Mouse (Mus musculus): ENCODE data around the gene Taf10. TPM values are rescaled to one million over a fixed set of nuclear protein-coding genes. Genes with fewer than 3 reads are reported as not detected.
"Not testable (repeated sequence)": the region's sequence is repeated elsewhere in the genome, so short reads cannot be mapped to it uniquely, and the experiment has no call there.

Taf10 gene
- polyA plus RNA-seq, 1 experiment from 2014 or later, result 102 TPM

GRCm38 (mm10) chr7:105736911-105737521 is 7.1 kb downstream of the Taf10 start, which contains the start of gene Rrp8:
TSS of gene Rrp8 (minus strand) at chr7:105737385.
- under 1% methylated on average over 30 of the region's 30 CpGs for WGBS
- H3K27ac ChIP-seq (replicated peaks), result peak within 1 kb of the TSS; percentile 86
- peak; percentile 33; the same call in 1 of the 2 replicates for ATAC-seq (ENCODE audit: low FRiP score)

GRCm38 (mm10) chr7:105736264-105736901 is 7.8 kb downstream of the Taf10 start, which contains the start of gene Ilk:
TSS of gene Ilk (plus strand) at chr7:105736592.
- Histone ChIP-seq H3K4me1 (peaks cover 37% of the 10 kb centered on the region), H3K27me3 (replicated peaks) (no peaks in the 10 kb centered on the region), H3K9me3 (replicated peaks) (no peaks in the 10 kb centered on the region), H3K36me3 (peaks cover 45% of the 10 kb centered on the region), H3K9ac (replicated peaks) (peak within 1 kb of the TSS; percentile 91), H3K4me3 (replicated peaks) (peak within 1 kb of the TSS; percentile 86), H3K27ac (replicated peaks) (peak within 1 kb of the TSS; percentile 86), H3K4me2 (peak within 1 kb of the TSS; percentile 89)
- peak; percentile 94 for ATAC-seq (ENCODE audit: low FRiP score)
- 1% methylated on average over 37 of the region's 62 CpGs for WGBS

More at GRCm38 (mm10) chr7:105736911-105737521, 7.1 kb downstream of the Taf10 start, which contains the start of gene Rrp8:
- peak within 1 kb of the TSS; percentile 91 for H3K9ac ChIP-seq (replicated peaks)
- peak within 1 kb of the TSS; percentile 86 for H3K4me3 ChIP-seq (replicated peaks)
- no peaks in the 10 kb centered on the region for H3K27me3 ChIP-seq (replicated peaks)
- peaks cover 37% of the 10 kb centered on the region for H3K4me1 ChIP-seq
- peaks cover 45% of the 10 kb centered on the region for H3K36me3 ChIP-seq
- no peaks in the 10 kb centered on the region for H3K9me3 ChIP-seq (replicated peaks)
- H3K4me2 ChIP-seq, result peak within 1 kb of the TSS; percentile 89

DNA sequence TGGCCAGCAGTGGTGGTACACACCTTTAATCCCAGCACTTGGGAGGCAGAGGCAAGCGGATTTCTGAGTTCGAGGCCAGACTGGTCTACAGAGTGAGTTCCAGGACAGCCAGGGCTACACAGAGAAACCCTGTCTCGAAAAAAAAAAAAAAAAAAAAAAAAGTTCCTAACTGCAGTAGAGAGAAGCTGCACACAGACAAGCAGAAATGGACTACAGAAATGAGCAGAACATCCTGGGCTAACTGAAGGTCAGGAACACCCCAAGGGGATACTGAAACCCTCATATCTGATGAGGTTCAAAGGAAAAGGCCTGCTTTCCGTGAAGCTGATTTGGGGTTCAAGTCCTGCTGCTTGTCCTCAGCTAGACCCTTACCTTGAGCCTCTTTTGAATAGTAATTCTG is 8.7 kb downstream of the Taf10 start:
- Histone ChIP-seq H3K9ac (replicated peaks) (peak overlapping the region; percentile 91), H3K27ac (replicated peaks) (peak overlapping the region; percentile 86; the same call in 1 of the 2 replicates), H3K4me1 (peaks cover 37% of the 10 kb centered on the region), H3K4me2 (peak overlapping the region; percentile 89), H3K4me3 (replicated peaks) (peak overlapping the region; percentile 86), H3K36me3 (peaks cover 45% of the 10 kb centered on the region)
- not testable (repeated sequence) for H3K9me3 ChIP-seq (replicated peaks); H3K27me3 ChIP-seq (replicated peaks); ATAC-seq (ENCODE audit: low FRiP score)
- WGBS, result 61% methylated on average over 4 of the region's 4 CpGs

DNA sequence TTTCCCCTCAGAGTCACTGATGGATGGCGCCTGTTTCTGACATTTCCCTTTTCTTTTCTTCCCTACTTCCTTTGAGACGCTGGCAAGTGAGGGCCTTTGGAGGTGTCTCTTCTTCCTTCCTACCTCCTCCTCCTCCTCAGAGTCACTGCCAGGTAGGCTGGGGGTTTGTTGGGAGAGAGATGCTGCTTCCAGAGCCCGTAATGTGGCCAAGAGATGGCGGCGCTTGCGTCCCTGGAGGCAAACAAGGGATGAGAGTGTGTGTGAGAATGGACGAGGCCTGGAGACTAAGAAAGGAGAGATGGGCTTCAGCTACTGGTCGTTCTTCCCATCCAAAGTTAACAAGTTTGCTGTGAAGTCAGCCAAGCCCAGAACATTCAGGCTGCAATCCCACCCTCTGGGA is 9.3 kb downstream of the Taf10 start:
- Histone ChIP-seq H3K4me2 (no peak overlapping the region), H3K36me3 (peaks cover 44% of the 10 kb centered on the region)

GRCm38 (mm10) chr7:105733836-105734235 is 10.3 kb downstream of the Taf10 start:
- no peak for ATAC-seq (ENCODE audit: low FRiP score)
- Histone ChIP-seq H3K4me1 (peaks cover 28% of the 10 kb centered on the region), H3K27ac (replicated peaks) (no peak overlapping the region), H3K4me3 (replicated peaks) (no peak overlapping the region), H3K4me2 (no peak overlapping the region), H3K27me3 (replicated peaks) (no peaks in the 10 kb centered on the region), H3K9ac (replicated peaks) (no peak overlapping the region), H3K9me3 (replicated peaks) (no peaks in the 10 kb centered on the region), H3K36me3 (peaks cover 54% of the 10 kb centered on the region)
- WGBS, result 96% methylated on average over 11 of the region's 11 CpGs

More for the DNA sequence above, 9.3 kb downstream of the Taf10 start:
- 90% methylated on average over 8 of the region's 8 CpGs for WGBS
- Histone ChIP-seq H3K27ac (replicated peaks) (no peak overlapping the region), H3K4me3 (replicated peaks) (no peak overlapping the region), H3K9ac (replicated peaks) (peak overlapping the region; percentile 23; the same call in 1 of the 2 replicates), H3K9me3 (replicated peaks) (no peaks in the 10 kb centered on the region), H3K4me1 (peaks cover 33% of the 10 kb centered on the region), H3K27me3 (replicated peaks) (no peaks in the 10 kb centered on the region)
- no peak for ATAC-seq (ENCODE audit: low FRiP score)

DNA sequence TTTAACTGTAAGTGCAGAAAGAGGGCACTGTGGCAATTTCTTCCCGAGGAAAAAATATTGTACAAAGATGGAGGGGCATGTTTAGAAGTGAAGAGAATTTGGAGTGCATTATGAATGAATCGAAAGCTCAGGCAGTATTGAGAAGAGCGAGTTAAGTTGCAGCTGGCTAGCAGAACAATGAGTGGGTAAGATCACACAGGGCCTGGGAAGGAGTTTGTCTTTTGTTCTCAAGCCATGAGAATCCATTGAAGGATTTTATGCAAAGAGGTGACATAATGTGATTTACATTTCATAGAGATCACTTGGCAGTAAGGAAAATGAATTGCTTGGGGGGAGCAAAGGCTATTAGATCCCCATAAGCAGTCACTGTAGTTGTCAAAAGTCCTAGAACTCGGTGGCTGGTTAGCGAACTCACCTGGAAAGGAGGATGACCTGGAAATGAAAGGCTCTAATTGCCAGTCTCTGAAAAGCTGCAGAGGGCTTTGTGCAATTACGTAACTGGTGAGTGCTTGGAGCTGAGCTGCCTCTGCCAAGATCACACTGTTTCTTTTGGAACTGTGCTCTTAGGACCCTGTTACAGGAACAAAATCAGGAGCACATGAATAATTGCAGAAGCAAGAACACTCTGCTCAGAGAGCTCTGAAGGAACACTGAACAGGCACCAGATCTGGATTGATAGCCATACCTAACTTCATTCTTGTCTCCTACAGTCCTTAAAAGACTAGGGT is 15.3 kb downstream of the Taf10 start:
- Histone ChIP-seq H3K4me2 (no peak overlapping the region), H3K4me1 (peaks cover 3% of the 10 kb centered on the region; the same call in 1 of the 2 replicates), H3K36me3 (peaks cover 47% of the 10 kb centered on the region), H3K9ac (replicated peaks) (no peak overlapping the region), H3K4me3 (replicated peaks) (no peak overlapping the region), H3K27ac (replicated peaks) (no peak overlapping the region), H3K27me3 (replicated peaks) (no peaks in the 10 kb centered on the region), H3K9me3 (replicated peaks) (no peaks in the 10 kb centered on the region)
- 55% methylated on average over 6 of the region's 6 CpGs for WGBS
- ATAC-seq (ENCODE audit: low FRiP score), result no peak

DNA sequence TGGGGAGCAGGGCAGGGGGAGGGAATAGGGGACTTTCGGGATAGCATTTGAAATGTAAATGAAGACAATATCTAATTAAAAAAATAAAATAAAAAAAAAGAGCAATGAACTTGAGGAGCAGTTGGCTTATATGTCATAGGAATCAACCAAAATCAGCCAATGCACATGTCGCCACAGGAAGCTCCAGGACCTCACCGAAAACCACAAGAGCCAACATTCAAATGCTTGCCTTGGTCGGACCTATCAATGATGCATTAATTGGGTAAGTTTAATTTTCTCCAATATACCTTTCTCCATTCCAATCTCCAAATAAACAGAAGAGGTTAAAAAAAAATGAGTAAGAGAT is 17.2 kb downstream of the Taf10 start:
- WGBS, result 93% methylated on average over 4 of the region's 4 CpGs
- ATAC-seq (ENCODE audit: low FRiP score), result no peak
- no peak overlapping the region for H3K4me2 ChIP-seq
- H3K9ac ChIP-seq (replicated peaks), result no peak overlapping the region
- no peaks in the 10 kb centered on the region for H3K27me3 ChIP-seq (replicated peaks)
- peaks cover 3% of the 10 kb centered on the region; the same call in 1 of the 2 replicates for H3K4me1 ChIP-seq
- H3K4me3 ChIP-seq (replicated peaks), result no peak overlapping the region
- no peak overlapping the region for H3K27ac ChIP-seq (replicated peaks)
- H3K36me3 ChIP-seq, result peaks cover 28% of the 10 kb centered on the region
- H3K9me3 ChIP-seq (replicated peaks), result no peaks in the 10 kb centered on the region

DNA sequence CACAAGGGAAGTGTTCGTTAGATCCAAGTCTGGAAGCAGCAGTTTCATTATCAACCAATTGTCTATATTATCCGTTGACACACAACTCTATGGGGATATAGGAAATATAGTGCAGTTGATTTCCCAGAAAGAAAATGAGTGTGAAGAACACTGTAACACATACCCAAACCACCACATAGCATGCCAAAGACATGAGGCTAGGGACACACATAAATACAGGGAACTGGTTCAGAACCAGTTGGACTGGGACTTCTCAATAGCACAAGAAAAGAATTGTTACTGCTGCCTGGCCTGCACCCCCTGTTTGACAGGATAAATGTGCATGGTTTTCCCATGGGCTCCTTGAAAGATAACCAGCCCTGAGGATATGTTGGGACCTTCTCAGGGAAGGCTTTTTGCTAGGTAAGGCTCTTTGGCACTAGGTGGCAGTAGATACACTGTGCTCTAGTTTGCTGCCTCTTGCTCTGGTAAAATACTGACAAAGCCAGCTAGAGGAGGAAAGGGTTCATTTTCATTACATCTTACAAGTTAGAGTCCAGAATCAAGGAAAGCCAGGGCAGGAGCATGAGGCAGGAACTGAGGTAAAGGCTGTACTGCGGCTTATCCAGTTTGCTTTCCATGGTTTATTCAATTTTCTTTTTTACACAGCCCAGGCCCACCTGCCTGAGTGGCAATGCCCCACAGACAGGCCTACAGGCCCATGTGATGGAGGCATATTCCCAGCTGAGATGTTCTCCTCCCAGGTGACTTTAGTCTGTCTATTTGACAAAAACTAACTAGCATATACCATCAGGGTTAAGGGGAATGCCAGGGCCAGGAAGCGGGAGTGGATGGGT is 17.8 kb downstream of the Taf10 start:
- 84% methylated on average over 4 of the region's 4 CpGs for WGBS
- Histone ChIP-seq H3K27me3 (replicated peaks) (no peaks in the 10 kb centered on the region), H3K4me3 (replicated peaks) (no peak overlapping the region), H3K4me1 (peaks cover 3% of the 10 kb centered on the region; the same call in 1 of the 2 replicates), H3K9ac (replicated peaks) (0 out of 2 replicates have a peak overlapping the region, but pooled peaks have one; percentile 3), H3K36me3 (peaks cover 22% of the 10 kb centered on the region), H3K9me3 (replicated peaks) (no peaks in the 10 kb centered on the region), H3K4me2 (no peak overlapping the region), H3K27ac (replicated peaks) (peak overlapping the region; percentile 42; the same call in 1 of the 2 replicates)
- peak; percentile 87 for ATAC-seq (ENCODE audit: low FRiP score)

DNA sequence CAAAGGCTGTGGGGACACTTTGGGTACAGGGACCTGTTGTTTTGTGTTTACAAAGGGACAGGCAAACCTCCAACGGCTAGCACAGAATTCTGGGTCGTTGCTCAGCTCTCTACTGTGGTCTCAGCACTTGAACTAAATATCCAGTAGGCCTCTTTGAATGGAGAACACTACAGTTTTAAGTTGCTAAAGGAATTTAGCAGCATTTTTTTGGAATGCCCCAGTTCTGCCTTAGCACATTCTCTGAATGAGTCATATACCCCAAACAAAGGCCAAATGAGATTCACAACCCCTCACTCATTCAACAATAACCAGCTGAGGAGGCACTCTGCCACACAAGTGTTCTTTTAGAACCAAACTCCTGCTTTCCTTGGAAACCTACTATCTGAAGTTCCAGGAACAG is 22.2 kb downstream of the Taf10 start:
- H3K4me3 ChIP-seq (replicated peaks), result no peak overlapping the region
- no peaks in the 10 kb centered on the region for H3K9me3 ChIP-seq (replicated peaks)
- WGBS, result 85% methylated on average over 2 of the region's 2 CpGs
- H3K27me3 ChIP-seq (replicated peaks), result no peaks in the 10 kb centered on the region
- H3K4me1 ChIP-seq, result peaks cover 3% of the 10 kb centered on the region; the same call in 1 of the 2 replicates
- no peak overlapping the region for H3K27ac ChIP-seq (replicated peaks)
- no peak overlapping the region for H3K4me2 ChIP-seq
- H3K36me3 ChIP-seq, result peaks cover 7% of the 10 kb centered on the region
- no peak for ATAC-seq (ENCODE audit: low FRiP score)
- H3K9ac ChIP-seq (replicated peaks), result no peak overlapping the region

DNA sequence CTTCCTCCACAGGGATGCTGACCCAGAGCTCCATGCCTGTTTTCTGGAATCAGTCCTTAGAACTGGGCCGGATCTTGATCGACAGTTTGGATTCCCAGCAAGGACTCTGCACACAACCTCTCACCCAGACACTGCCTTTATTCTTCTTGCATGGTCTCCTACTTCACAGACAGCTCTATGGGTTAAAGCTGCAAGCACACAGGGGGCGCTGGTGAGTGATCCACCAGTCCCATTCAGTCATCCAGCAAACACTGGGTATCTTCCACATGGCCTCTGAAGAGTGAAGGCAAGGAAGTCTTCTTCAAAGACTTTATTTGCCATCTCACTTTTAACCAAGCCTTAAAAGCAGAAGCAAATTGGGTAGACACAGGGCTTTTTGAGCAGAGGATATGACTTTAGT is 28.8 kb downstream of the Taf10 start:
- no peaks in the 10 kb centered on the region for H3K9me3 ChIP-seq (replicated peaks)
- H3K36me3 ChIP-seq, result peaks cover 7% of the 10 kb centered on the region
- no peak overlapping the region for H3K4me3 ChIP-seq (replicated peaks)
- H3K4me2 ChIP-seq, result no peak overlapping the region
- H3K9ac ChIP-seq (replicated peaks), result no peak overlapping the region
- no peak overlapping the region for H3K27ac ChIP-seq (replicated peaks)
- WGBS, result 64% methylated on average over 3 of the region's 3 CpGs
- no peak for ATAC-seq (ENCODE audit: low FRiP score)
- no peaks in the 10 kb centered on the region for H3K4me1 ChIP-seq
- no peaks in the 10 kb centered on the region for H3K27me3 ChIP-seq (replicated peaks)

GRCm38 (mm10) chr7:105708733-105709132 is 35.4 kb downstream of the Taf10 start:
- Histone ChIP-seq H3K4me2 (no peak overlapping the region), H3K27ac (replicated peaks) (no peak overlapping the region), H3K4me3 (replicated peaks) (no peak overlapping the region), H3K27me3 (replicated peaks) (no peaks in the 10 kb centered on the region), H3K9ac (replicated peaks) (no peak overlapping the region), H3K4me1 (no peaks in the 10 kb centered on the region), H3K9me3 (replicated peaks) (no peaks in the 10 kb centered on the region), H3K36me3 (no peaks in the 10 kb centered on the region)
- no peak for ATAC-seq (ENCODE audit: low FRiP score)
- 95% methylated on average over 5 of the region's 5 CpGs for WGBS

All from neural tube, embryonic 15.5 days (tissue).